Mouse (Mus musculus) brown adipose tissue, adult 24 weeks (tissue): ENCODE data around the gene Adamts10. TPM values are rescaled to one million over a fixed set of nuclear protein-coding genes. Genes with fewer than 3 reads are reported as not detected.

Experiments used
- H3K27ac ChIP-seq: fragments of 200-500 bp; replicated peaks from 2 replicates; pipeline ENCODE4 v1.5.1; 2012; ENCODE audit warnings: low read depth, mild to moderate bottlenecking, low read length
- H3K4me1 ChIP-seq: fragments of 200-500 bp; 2 replicates; pipeline ENCODE4 v1.6.1; 2012; ENCODE audit warnings: low read length, mixed read lengths; ENCODE audit not compliant: control insufficient read depth, insufficient read depth, insufficient read length
- H3K4me3 ChIP-seq: fragments of 200-500 bp; 2 replicates; pipeline ENCODE4 v1.5.1; 2012; ENCODE audit warnings: low read depth, mild to moderate bottlenecking, low read length, moderate library complexity; ENCODE audit not compliant: insufficient read depth
- polyA plus RNA-seq: library from polyadenylated mRNA; stranded (reverse); fragments of >200 nt; gene quantifications from 2 replicates; pipeline ENCODE4 v1.2.4, GENCODE M21; 2012; ENCODE audit not compliant: missing spikeins, insufficient read depth, insufficient read length

Gene Adamts10
- polyA plus RNA-seq, 1 experiment, result 4.9 TPM

DNA sequence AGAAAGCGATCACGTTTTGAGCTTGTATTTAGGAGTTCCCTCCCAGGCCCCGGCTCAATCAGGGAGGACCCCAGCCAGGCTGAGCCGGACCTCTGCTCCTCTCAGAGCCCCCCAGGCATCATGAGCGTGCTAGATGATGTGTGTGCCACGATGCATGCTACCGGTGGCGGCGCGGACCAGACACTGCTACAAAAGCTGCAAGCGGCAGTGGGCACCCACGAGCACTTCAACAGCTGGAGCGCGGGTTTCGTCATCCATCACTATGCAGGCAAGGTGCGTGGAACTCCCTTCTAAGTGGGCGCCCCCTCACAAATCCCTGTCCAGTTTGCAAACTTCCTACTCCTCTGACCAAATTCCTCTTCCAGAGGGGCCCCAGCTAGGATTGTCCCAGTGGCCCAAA lies 62.0 kb downstream of the Adamts10 start:
- no peak overlapping the region for H3K27ac ChIP-seq
- no peaks in the 10 kb centered on the region for H3K4me1 ChIP-seq
- H3K4me3 ChIP-seq, result no peak overlapping the region

- Histone ChIP-seq H3K27ac (no peak overlapping the region), H3K4me1 (no peaks in the 10 kb centered on the region), H3K4me3 (no peak overlapping the region)
These were observed 73.3 kb downstream of the Adamts10 start for GRCm38 (mm10) chr17:33597271-33597670.

DNA sequence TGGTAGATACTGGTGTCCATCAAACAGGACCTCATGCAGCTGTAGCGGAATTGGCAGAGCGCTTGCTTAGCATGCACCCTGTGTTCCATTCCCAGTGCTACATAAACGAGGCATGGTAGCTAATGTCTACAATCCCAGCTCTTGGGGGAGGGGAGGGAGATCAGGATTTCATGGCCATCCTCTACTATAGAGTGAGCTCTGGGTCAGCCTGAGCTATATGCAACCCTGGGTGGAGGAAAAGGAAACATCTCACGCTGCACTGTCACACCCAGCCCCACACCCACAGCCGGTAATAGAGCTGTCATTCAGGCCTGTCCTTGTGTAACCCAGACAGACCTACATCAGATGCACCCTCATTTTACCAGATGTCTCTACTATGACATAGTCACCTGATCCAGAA lies 74.5 kb downstream of the Adamts10 start:
- H3K4me3 ChIP-seq, result no peak overlapping the region
- no peaks in the 10 kb centered on the region for H3K4me1 ChIP-seq
- H3K27ac ChIP-seq, result no peak overlapping the region

- no peaks in the 10 kb centered on the region for H3K4me1 ChIP-seq
- H3K4me3 ChIP-seq, result no peak overlapping the region
These were observed 76.0 kb downstream of the Adamts10 start for GRCm38 (mm10) chr17:33599836-33600475.

DNA sequence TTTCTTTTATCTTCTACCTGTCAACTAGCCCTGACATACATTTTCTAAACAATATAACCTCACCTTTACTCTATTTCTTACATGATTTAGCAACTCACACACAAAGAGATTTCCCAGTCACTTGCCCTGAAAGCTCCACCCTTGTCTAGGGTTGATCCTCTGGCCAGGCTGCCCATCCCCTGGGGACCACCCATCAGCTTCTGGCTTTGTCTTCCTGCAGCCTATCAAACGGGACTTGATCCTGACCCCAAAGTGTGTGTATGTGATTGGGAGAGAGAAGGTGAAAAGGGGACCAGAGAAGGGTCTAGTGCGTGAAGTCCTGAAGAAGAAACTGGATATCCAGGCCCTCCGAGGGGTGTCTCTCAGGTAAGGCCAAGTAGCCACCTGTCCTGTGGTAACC lies 76.8 kb downstream of the Adamts10 start:
- H3K27ac ChIP-seq, result no peak overlapping the region
- no peaks in the 10 kb centered on the region for H3K4me1 ChIP-seq
- H3K4me3 ChIP-seq, result no peak overlapping the region

More at GRCm38 (mm10) chr17:33599836-33600475, 76.0 kb downstream of the Adamts10 start:
- H3K27ac ChIP-seq, result no peak overlapping the region

- Histone ChIP-seq H3K27ac (no peak overlapping the region), H3K4me1 (no peaks in the 10 kb centered on the region), H3K4me3 (no peak overlapping the region)
These were observed 77.9 kb downstream of the Adamts10 start for GRCm38 (mm10) chr17:33601947-33602346.

Other genes starting within 250 kb of the Adamts10 start
- gene Zfp955b, start 234.7 kb upstream of the Adamts10 start, polyA plus RNA-seq, result 3.7 and 7.1 TPM in 2 replicates
- 2.2 and 3.8 TPM in 2 replicates for gene Zfp81, start 165.3 kb upstream of the Adamts10 start, polyA plus RNA-seq
- 3.6 and 5.3 TPM in 2 replicates for gene Zfp101, start 129.6 kb upstream of the Adamts10 start, polyA plus RNA-seq
- not detected in 2 replicates for gene Actl9, start 91.3 kb upstream of the Adamts10 start, polyA plus RNA-seq
- 1.8 and 5.0 TPM in 2 replicates for gene Myo1f, start 31.5 kb downstream of the Adamts10 start, polyA plus RNA-seq
- gene Zfp414, start 104.9 kb downstream of the Adamts10 start, polyA plus RNA-seq, result 13.6 and 15.9 TPM in 2 replicates
- 0.59 TPM in 1 of 2 replicates, not detected in the other for gene Pram1, start 113.9 kb downstream of the Adamts10 start, polyA plus RNA-seq
- 130 and 183 TPM in 2 replicates for gene Hnrnpm, start 162.7 kb downstream of the Adamts10 start, polyA plus RNA-seq
- gene March2, start 194.5 kb downstream of the Adamts10 start, polyA plus RNA-seq, result 132 and 147 TPM in 2 replicates
- gene Rab11b, start 236.3 kb downstream of the Adamts10 start, polyA plus RNA-seq, result 73.4 and 85.4 TPM in 2 replicates